Mouse (Mus musculus): ENCODE measurements around the gene Zfp358. TPM values are rescaled to one million over a fixed set of nuclear protein-coding genes. Genes with fewer than 3 reads are reported as not detected.

The Zfp358 gene
- polyA plus RNA-seq, 1 experiment: 30.6 TPM

DNA sequence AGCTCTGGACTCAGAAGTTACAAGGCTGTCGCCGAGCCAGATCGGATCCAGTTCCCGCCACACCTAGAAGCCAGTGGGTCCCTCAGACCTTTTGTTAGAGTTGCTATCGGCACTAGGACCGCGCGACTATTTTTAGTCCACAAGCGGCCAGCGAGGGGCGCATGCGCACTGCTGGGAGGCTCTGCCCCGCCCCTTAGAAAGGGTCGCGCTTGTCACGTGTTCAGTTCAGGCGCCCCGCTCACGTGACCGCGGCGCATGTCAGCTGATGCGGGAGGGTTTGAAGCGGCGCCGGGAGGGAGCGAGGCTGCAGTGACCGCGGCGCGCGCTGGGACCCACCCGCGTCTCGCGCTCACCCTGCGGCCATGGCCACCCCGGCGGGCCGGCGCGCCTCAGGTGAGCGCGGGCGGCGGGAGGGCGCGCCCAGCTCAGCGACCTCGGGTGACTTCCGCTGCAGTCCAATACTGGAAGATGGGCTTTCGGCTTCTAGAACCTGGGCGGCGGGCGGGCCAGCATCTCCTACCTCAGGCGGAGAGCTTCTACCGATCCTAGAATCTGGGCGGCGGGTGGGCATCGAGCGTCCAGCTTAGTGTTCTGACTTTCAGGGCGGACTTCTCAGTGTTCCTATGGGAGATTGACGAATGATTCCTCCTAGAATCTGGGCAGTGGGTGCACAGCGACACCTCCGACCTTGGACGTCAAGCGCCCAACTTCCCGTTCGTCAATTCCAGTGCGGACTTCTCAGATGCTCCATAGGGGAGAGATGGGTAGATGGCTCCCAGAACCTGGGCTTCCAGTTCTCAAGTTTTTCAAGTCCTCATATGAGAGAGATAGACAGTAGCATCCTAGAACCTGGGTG lies 7.5 kb downstream of the Zfp358 start, which contains the start of gene Mcoln1:
Gene Mcoln1 (plus strand): TSS at position 223 of the 856 bp plus-strand sequence.
- Histone ChIP-seq H3K79me2 (ENCODE audit: control insufficient read depth, insufficient read depth) (peaks cover 18% of the 10 kb centered on the region), H3K4me3 (ENCODE audit: insufficient read depth, poor library complexity, severe bottlenecking) (peak within 1 kb of the TSS; percentile 41), H3ac (ENCODE audit: control insufficient read depth, insufficient read length, low read depth) (peak within 1 kb of the TSS; percentile 92), H3K36me3 (ENCODE audit: control insufficient read depth, insufficient read depth) (peaks cover 5% of the 10 kb centered on the region), H3K27me3 (ENCODE audit: control insufficient read depth, insufficient read depth, insufficient read length) (no peaks in the 10 kb centered on the region), H3K79me3 (ENCODE audit: low read depth) (peaks cover 5% of the 10 kb centered on the region)
- peak; percentile 99 for TF ChIP-seq USF1 (IDR thresholded peaks at IDR 0.05; ENCODE audit: low read depth)
- TF ChIP-seq MAX (IDR thresholded peaks at IDR 0.05): peak; percentile 79
- no peak for TF ChIP-seq CEBPB (IDR thresholded peaks at IDR 0.05; ENCODE audit: low read depth)

DNA sequence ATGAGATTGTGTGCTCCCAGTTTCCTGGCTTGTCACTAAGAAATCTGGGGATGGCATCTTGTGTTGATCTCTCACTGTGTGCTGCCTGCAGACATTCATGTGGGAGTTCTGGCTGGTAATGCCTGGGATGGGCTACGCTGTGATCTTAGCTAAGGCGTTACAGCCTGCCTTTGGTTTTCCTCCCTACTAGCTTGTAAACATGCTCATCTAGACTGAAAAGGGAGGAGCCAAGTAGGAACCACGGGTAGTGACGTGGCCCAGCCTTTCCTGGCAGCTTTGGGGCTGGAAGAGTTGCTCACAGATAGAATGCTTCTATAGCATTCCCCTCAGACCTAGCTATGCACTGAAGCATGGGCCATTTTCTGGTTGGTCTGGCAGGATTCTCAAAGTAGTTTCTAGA lies 9.3 kb downstream of the Zfp358 start:
- H3K36me3 ChIP-seq (ENCODE audit: control insufficient read depth, insufficient read depth): peaks cover 20% of the 10 kb centered on the region
- H3K79me2 ChIP-seq (ENCODE audit: control insufficient read depth, insufficient read depth): peaks cover 18% of the 10 kb centered on the region
- no peak overlapping the region for H3ac ChIP-seq (ENCODE audit: control insufficient read depth, insufficient read length, low read depth)
- TF ChIP-seq CEBPB (IDR thresholded peaks at IDR 0.05; ENCODE audit: low read depth) (no peak), USF1 (IDR thresholded peaks at IDR 0.05; ENCODE audit: low read depth) (no peak), CTCF (IDR thresholded peaks at IDR 0.05; ENCODE audit: control insufficient read depth, insufficient read depth, insufficient read length) (no peak), MYOD1 (IDR thresholded peaks at IDR 0.05; ENCODE audit: control insufficient read depth, insufficient read length, low read depth) (no peak), FOSL1 (IDR thresholded peaks at IDR 0.05; ENCODE audit: insufficient read depth, low read length, poor library complexity, severe bottlenecking) (no peak), MAX (IDR thresholded peaks at IDR 0.05) (no peak)
- no peak overlapping the region for H3K4me3 ChIP-seq (ENCODE audit: insufficient read depth, poor library complexity, severe bottlenecking)
- H3K27me3 ChIP-seq (ENCODE audit: control insufficient read depth, insufficient read depth, insufficient read length): no peaks in the 10 kb centered on the region
- H3K79me3 ChIP-seq (ENCODE audit: low read depth): peaks cover 5% of the 10 kb centered on the region

DNA sequence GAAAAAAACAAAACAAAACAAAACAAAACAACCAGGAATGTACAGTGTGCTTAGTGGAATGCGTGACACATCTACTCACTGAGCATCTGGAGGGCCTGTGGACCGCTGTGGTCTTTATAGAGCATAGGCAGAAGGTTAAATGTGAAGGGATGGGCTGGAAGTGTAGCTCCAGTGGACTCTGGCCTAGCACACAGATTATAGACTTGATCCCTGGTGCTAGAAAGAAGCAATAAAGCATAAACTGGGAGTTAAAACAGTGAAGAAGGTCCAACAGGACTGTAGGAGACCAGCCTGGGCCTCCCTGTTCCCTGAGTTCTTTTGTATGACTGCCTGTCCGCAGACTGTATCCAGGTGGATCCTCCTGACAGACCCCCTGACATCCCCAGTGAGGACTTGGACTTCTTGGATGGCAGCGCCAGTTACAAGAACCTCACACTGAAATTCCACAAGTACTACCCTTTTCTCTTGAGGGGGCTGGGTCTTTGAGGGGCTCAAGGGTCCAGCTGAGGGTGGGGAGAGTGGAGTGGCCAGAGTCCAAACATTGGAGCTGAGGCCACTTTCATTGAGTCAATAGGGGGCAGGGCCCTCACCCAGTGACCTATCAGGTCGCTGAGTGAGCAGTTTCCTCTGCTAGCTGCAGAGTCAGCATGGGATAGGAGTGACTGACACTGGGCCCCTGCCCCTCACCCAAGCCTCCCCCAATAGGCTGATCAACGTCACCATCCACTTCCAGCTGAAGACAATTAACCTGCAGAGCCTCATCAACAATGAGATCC lies 15.2 kb downstream of the Zfp358 start:
- no peaks in the 10 kb centered on the region for H3K79me2 ChIP-seq (ENCODE audit: control insufficient read depth, insufficient read depth)
- TF ChIP-seq CTCF (IDR thresholded peaks at IDR 0.05; ENCODE audit: control insufficient read depth, insufficient read depth, insufficient read length) (no peak), USF1 (IDR thresholded peaks at IDR 0.05; ENCODE audit: low read depth) (no peak)
- H3ac ChIP-seq (ENCODE audit: control insufficient read depth, insufficient read length, low read depth): no peak overlapping the region
- H3K79me3 ChIP-seq (ENCODE audit: low read depth): no peaks in the 10 kb centered on the region
- H3K36me3 ChIP-seq (ENCODE audit: control insufficient read depth, insufficient read depth): peaks cover 39% of the 10 kb centered on the region
- no peak overlapping the region for H3K4me3 ChIP-seq (ENCODE audit: insufficient read depth, poor library complexity, severe bottlenecking)
- no peaks in the 10 kb centered on the region for H3K27me3 ChIP-seq (ENCODE audit: control insufficient read depth, insufficient read depth, insufficient read length)

DNA sequence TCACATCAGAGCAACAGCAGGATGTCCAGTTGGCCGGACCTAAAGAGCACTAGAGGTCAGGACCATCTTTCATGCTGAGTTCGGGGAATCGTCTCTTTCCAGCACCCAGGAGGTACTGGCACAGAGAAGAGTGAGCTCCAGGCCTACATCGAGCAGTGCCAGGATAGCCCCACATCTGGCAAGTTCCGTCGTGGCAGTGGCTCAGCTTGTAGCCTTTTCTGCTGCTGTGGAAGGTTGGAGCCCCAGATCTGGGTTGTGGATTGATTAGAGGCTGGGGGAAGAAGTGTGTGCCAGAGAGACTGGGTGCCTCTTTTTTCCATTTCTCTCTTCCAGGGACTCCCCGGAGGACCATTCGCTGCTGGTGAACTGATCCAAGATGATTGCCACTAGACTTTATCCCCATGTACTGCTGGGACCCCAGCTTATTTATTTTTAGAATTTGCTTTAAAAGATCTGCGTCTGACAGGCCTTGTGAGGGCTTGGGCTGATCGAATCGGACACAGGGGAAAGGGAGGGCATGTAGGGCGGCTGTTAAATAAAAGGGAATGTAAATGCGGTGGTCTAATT lies 21.8 kb downstream of the Zfp358 start:
- Histone ChIP-seq H3K79me3 (ENCODE audit: low read depth) (no peaks in the 10 kb centered on the region), H3K36me3 (ENCODE audit: control insufficient read depth, insufficient read depth) (peaks cover 11% of the 10 kb centered on the region), H3ac (ENCODE audit: control insufficient read depth, insufficient read length, low read depth) (no peak overlapping the region), H3K79me2 (ENCODE audit: control insufficient read depth, insufficient read depth) (peaks cover 12% of the 10 kb centered on the region), H3K4me3 (ENCODE audit: insufficient read depth, poor library complexity, severe bottlenecking) (peak overlapping the region; percentile 59), H3K27me3 (ENCODE audit: control insufficient read depth, insufficient read depth, insufficient read length) (no peaks in the 10 kb centered on the region)
- TF ChIP-seq MYOG (IDR thresholded peaks at IDR 0.05; ENCODE audit: control insufficient read depth, extremely low read depth, insufficient read length): no peak
- TF ChIP-seq CTCF (IDR thresholded peaks at IDR 0.05; ENCODE audit: control insufficient read depth, insufficient read depth, insufficient read length): no peak
- no peak for TF ChIP-seq CEBPB (IDR thresholded peaks at IDR 0.05; ENCODE audit: low read depth)
- no peak for TF ChIP-seq MAX (IDR thresholded peaks at IDR 0.05)
- no peak for TF ChIP-seq MYOD1 (IDR thresholded peaks at IDR 0.05; ENCODE audit: control insufficient read depth, insufficient read length, low read depth)
- TF ChIP-seq USF1 (IDR thresholded peaks at IDR 0.05; ENCODE audit: low read depth): no peak

DNA sequence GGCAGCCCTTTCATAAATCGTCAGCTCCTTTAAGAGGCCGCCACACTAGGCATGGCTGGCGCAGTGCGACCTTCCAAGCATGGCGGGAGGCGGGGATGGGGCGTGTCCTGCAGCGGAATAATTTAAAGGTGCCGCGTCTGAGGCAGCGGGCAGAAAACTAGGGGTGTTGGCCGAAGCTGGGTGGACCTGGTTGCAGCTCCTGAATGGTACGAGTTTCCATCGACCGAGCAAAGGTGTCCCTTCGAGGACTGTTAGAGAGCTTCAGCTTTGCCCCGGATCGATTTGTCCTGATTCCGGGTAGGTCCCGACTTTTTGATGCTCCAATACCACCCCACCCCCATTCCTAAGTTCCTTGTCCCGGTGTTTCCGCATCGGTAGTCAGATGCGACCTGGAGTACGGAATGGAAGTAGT lies 22.3 kb downstream of the Zfp358 start, which contains the start of gene Pnpla6:
Gene Pnpla6 (plus strand): TSS at position 125 of the 412 bp plus-strand sequence.
- TF ChIP-seq MAX (IDR thresholded peaks at IDR 0.05): no peak
- H3K79me3 ChIP-seq (ENCODE audit: low read depth): no peaks in the 10 kb centered on the region
- H3K27me3 ChIP-seq (ENCODE audit: control insufficient read depth, insufficient read depth, insufficient read length): no peaks in the 10 kb centered on the region
- peaks cover 11% of the 10 kb centered on the region for H3K36me3 ChIP-seq (ENCODE audit: control insufficient read depth, insufficient read depth)
- H3ac ChIP-seq (ENCODE audit: control insufficient read depth, insufficient read length, low read depth): peak within 1 kb of the TSS; percentile 63
- peak within 1 kb of the TSS; percentile 59 for H3K4me3 ChIP-seq (ENCODE audit: insufficient read depth, poor library complexity, severe bottlenecking)
- H3K79me2 ChIP-seq (ENCODE audit: control insufficient read depth, insufficient read depth): peaks cover 12% of the 10 kb centered on the region

Measured in C2C12 (cell line).